Mouse (Mus musculus) thymus, postnatal 10 days (tissue): Measurements from ENCODE around the gene Erh.

Experiments used
- DNase-seq, 2 experiments: peaks; one replicate each; pipeline ENCODE4 v3.0.0; 2021; ENCODE audit warnings: low spot score in 2 of 2

Erh gene

GRCm38 (mm10) chr12:80615371-80616257 is 28.5 kb downstream of the Erh start:
- DNase-seq = no peak

GRCm38 (mm10) chr12:80612113-80612791 is 31.9 kb downstream of the Erh start:
- no peak for DNase-seq

GRCm38 (mm10) chr12:80609928-80610327 is 34.2 kb downstream of the Erh start:
- DNase-seq = no peak

DNA sequence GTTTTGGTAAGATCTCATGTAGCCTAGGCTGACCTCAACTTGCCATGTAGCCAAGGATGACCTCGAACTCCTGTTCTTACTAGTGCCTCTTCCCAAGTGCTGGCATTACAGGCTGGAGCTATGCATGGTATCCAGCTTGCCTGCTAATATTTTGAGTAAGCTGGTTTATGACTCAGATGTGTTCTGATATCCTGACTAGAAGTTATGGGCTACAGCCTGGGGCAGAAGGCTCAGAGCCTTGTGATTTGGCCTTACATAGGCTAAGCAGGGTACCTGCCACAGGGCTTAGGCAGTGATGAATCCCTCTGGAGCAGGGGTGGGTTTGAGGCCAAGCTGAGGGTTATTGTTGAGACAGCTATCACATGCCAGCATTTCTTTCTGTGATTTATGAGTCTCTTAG is 35.6 kb downstream of the Erh start:
- no peak for DNase-seq

DNA sequence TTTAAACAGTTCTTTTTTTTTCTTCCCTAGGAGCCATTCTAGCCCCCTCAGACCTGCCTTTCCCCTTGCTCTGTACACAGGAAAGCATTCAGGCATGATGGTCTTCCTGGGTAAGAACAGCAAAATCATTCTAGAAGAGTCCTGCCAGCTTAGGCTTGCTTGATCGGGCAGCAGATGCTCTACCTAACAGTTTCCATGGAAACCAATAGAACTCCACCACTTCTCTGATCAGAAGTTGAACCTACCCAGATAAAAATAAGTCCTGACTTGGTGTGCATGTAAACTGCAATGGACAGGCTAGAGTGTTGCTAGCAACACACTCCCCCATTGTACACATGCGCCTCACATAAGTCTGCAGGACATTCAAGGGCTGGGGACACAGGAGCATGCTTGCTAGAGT is 39.9 kb downstream of the Erh start:
- DNase-seq = no peak

DNA sequence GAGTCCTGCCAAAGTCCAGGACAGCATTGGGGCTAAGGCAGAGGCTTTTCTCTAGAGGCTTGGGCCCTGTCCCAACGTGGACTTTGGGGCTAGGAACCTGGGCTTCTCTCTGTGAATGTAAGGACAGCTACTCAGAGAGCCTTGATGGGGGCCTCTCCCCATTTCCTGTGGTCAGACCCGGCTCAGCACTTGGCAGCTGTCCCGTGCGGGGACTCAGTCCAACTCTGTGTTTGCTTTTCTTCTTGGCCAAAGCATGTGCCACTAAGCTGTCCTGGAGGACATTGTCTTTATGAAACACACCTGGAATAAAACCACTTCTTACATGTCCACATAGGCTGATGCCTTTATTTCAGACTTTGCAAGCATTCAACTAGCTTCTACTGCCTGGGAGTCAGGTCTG is 40.6 kb downstream of the Erh start:
- no peak for DNase-seq

- DNase-seq = no peak
Measured at GRCm38 (mm10) chr12:80602432-80602831, 41.7 kb downstream of the Erh start.

GRCm38 (mm10) chr12:80601597-80602269 is 42.4 kb downstream of the Erh start:
- no peak for DNase-seq

DNA sequence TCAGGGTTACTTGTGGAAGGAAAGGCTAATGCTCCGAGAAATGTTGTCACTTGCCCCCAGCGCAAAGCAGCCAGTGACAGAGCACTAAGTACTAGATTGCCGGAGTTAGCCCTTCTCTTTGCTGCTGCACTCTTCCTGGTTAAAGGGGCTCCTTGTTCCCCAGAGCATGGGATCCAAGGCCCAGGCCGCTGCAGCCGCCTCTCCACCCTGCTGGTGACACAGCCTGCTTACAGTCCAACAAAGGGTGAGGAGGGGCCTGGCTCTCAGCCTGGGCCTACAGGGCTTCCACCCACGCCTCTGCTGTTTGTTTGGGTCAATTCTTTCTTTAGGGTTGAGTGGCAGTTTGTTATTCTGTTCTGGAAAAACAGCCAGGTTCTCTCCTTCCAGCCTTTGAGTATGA is 45.4 kb downstream of the Erh start:
- no peak for DNase-seq

DNA sequence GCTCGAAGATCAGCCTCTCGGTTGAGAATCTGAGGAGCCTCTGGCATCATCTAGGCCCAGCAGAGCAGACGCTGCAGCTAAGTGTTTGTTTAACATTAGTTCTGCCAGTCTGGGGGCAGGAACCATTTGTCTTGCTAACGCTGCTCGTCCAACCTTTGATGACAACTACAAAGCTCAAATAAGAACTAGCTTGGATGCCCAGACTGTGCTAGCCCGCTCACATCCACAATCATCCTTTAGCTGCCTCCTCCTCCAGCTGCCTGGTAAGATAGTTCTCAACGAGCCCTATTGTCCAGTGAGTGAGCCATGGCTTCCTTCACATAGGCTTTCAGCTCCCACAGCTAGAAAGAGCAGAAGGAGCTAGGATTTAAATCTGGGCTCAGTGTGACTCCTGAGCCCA is 45.9 kb downstream of the Erh start:
- DNase-seq = no peak

GRCm38 (mm10) chr12:80595968-80596367 is 48.2 kb downstream of the Erh start:
- no peak for DNase-seq

DNA sequence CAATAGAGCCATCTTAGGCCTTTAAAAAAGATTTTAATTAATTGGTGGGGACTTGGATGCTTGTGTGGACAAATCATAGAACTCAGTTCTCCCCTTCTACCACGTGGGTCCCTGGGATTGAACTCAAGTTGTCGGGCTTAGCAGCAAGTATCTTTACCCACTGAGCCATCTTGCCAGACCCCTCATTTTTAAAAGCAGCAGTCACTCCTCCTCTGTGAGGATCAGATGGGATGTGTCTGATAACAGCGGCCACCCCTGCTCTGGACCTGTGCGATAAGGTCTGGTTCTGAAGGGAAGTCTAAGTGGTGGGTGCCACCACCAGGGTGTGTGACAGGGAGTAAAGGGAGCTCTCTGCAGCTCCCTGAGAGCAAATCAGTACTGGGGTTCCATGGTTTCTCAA is 48.6 kb downstream of the Erh start:
- DNase-seq = no peak

GRCm38 (mm10) chr12:80594781-80595180 is 49.4 kb downstream of the Erh start:
- DNase-seq = no peak

DNA sequence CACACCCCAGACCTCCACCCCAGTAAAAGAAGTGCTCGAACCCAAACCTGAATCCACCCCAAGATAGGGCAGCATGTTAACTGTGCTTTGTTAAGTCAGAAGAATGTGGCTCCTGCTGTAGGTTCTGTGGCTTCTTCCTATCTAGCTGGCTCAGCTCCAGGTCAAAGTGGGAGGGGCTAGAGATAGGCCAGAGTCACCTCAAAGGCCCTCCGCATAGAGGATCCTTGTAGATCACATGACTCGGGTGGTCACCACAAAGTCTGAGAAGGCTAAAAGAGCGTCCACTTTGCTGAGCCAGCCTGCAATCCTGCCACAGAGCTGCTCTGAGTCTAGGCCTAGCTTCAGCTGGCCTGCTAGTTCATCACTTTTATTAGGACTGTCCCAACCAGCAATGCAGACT is 50.0 kb downstream of the Erh start:
- DNase-seq = no peak

DNA sequence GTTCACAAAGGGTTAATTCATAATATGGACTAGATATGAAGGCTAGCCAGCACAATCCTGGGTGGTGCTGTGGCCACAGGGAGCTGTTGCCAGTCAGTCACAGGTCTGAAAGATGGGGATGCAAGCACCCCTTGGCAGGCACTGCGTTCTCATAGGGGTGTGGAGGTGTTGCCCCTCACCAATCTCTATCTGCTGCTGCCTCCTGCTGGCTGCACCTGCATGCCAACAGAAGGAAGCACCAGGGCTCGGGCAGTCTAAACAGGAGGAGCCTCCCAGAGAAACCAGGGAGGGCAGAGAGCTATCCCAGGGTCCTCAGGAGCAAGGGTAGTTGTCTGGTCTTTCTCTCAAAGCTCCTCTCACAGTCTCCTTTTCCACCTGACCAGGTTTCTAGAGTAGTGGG is 59.2 kb downstream of the Erh start:
- DNase-seq = peak in 1 of 2 experiments; percentile 28
